Mouse (Mus musculus): ENCODE results near the gene Olfr1198. TPM values are rescaled to one million over a fixed set of nuclear protein-coding genes. Genes with fewer than 3 reads are reported as not detected.

Gene Olfr1198
- total RNA-seq (2023; ENCODE audit: inconsistent age) = not detected in 4 replicates

GRCm38 (mm10) chr2:88751270-88751669 lies at the start of gene Olfr1198:
Gene Olfr1198 (minus strand): TSS chr2:88751370.

DNA sequence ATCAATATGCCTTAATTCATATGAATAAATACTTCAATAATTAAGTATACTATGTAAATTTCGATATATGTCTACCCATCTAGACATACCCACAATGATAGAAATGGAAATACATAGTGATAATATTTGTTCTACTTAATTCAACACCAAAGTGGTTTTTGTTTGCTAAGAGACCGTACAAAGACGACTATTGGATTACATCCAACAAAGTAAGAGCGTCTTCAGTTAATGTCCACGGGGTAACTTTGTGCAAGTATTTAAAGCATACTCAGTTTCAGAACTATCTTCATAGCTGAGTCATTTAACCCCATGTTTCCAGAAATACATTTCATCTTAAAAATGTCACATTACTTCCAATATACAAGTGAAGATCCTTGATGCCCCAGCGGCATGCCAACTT lies 41.6 kb upstream of the Olfr1198 start, which contains the start of gene Olfr1201:
Gene Olfr1201, plus strand, starts transcription at position 301 of the 400 bp plus-strand sequence.

DNA sequence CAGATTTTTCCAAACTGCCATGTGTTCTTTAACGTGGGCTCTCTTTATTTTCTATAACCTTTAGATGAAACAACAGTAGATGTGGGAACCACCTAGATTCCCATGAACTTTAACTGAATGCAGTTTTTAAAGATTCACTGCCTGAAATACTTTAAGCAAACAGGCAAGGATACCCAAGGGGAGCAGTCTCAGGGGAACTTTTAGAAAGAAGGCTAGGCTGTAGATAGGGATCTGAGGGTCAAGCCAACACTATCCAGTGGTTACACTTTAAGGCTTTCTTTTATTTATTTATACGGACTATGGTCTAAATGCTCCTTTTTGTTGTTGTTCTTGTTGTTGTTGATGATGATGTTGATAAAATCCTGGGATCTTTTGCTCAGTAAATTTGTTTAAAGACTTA lies 19.2 kb upstream of the Olfr1198 start, which contains the start of gene Olfr1200:
Gene Olfr1200, minus strand, starts transcription at position 101 of the 400 bp plus-strand sequence.

GRCm38 (mm10) chr2:88760369-88760768 lies 9.2 kb upstream of the Olfr1198 start, which contains the start of gene Olfr1199:
Gene Olfr1199 (minus strand): TSS chr2:88760469.

DNA sequence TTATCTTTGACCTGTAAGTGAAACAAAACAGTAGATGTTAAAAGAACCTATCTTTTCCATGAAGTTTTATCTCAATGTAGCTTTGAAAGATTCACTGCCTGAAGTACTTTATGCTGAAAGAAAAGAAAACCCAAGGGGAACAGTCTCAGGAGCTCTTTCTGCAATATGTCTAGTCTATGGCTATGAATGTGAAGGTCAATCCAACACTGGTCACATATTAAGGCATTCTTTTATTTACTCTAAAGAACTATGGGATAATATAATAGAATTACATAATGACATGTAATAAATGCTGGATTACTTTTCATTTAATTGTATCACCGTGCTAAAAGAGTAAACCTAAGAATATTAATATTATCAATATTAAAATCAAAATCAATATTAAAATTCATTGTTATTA lies 18.9 kb downstream of the Olfr1198 start, which contains the start of gene Olfr1197:
Gene Olfr1197, minus strand, starts transcription at position 101 of the 400 bp plus-strand sequence.

GRCm38 (mm10) chr2:88704497-88704896 lies 46.7 kb downstream of the Olfr1198 start, which contains the start of gene Olfr1196:
Gene Olfr1196 (minus strand): TSS chr2:88704597.

Other genes starting within 250 kb of the Olfr1198 start
- gene Olfr1186, start 232.8 kb downstream of the Olfr1198 start, total RNA-seq (2023; ENCODE audit: inconsistent age) = not detected in 4 replicates
- gene Olfr1188, start 194.4 kb downstream of the Olfr1198 start, total RNA-seq (2023; ENCODE audit: inconsistent age) = not detected in 4 replicates
- not detected in 4 replicates for gene Olfr1189, start 164.9 kb downstream of the Olfr1198 start, total RNA-seq (2023; ENCODE audit: inconsistent age)
- gene Olfr1191-ps1, start 110.8 kb downstream of the Olfr1198 start, total RNA-seq (2023; ENCODE audit: inconsistent age) = 0.15 to 0.26 TPM (median 0.16 TPM) in 3 of 4 replicates, not detected in the other
- not detected in 4 replicates for gene Olfr1192-ps1, start 102.9 kb downstream of the Olfr1198 start, total RNA-seq (2023; ENCODE audit: inconsistent age)
- gene Olfr1193, start 75.7 kb downstream of the Olfr1198 start, total RNA-seq (2023; ENCODE audit: inconsistent age) = not detected in 4 replicates
- gene Olfr1195, start 62.2 kb downstream of the Olfr1198 start, total RNA-seq (2023; ENCODE audit: inconsistent age) = not detected in 4 replicates
- gene Olfr1196, start 46.8 kb downstream of the Olfr1198 start, total RNA-seq (2023; ENCODE audit: inconsistent age) = not detected in 4 replicates
- not detected in 4 replicates for gene Olfr1197, start 19.0 kb downstream of the Olfr1198 start, total RNA-seq (2023; ENCODE audit: inconsistent age)
- gene Olfr1199, start 9.1 kb upstream of the Olfr1198 start, total RNA-seq (2023; ENCODE audit: inconsistent age) = not detected in 4 replicates
- not detected in 4 replicates for gene Olfr1200, start 19.1 kb upstream of the Olfr1198 start, total RNA-seq (2023; ENCODE audit: inconsistent age)
- not detected in 4 replicates for gene Olfr1201, start 41.7 kb upstream of the Olfr1198 start, total RNA-seq (2023; ENCODE audit: inconsistent age)
- not detected in 4 replicates for gene Olfr1202, start 63.1 kb upstream of the Olfr1198 start, total RNA-seq (2023; ENCODE audit: inconsistent age)
- not detected in 4 replicates for gene Olfr1205, start 78.4 kb upstream of the Olfr1198 start, total RNA-seq (2023; ENCODE audit: inconsistent age)
- not detected in 4 replicates for gene Olfr1204, start 97.9 kb upstream of the Olfr1198 start, total RNA-seq (2023; ENCODE audit: inconsistent age)
- not detected in 4 replicates for gene Olfr1206, start 111.9 kb upstream of the Olfr1198 start, total RNA-seq (2023; ENCODE audit: inconsistent age)
- gene Olfr1208, start 150.9 kb upstream of the Olfr1198 start, total RNA-seq (2023; ENCODE audit: inconsistent age) = not detected in 4 replicates
- not detected in 4 replicates for gene Olfr1209, start 163.8 kb upstream of the Olfr1198 start, total RNA-seq (2023; ENCODE audit: inconsistent age)
- not detected in 4 replicates for gene Olfr1211, start 186.7 kb upstream of the Olfr1198 start, total RNA-seq (2023; ENCODE audit: inconsistent age)
- not detected in 4 replicates for gene Olfr1212, start 202.6 kb upstream of the Olfr1198 start, total RNA-seq (2023; ENCODE audit: inconsistent age)
- not detected in 4 replicates for gene Gm13762, start 228.9 kb upstream of the Olfr1198 start, total RNA-seq (2023; ENCODE audit: inconsistent age)
- not detected in 4 replicates for gene Olfr1214, start 241.3 kb upstream of the Olfr1198 start, total RNA-seq (2023; ENCODE audit: inconsistent age)

All from B cell, adult (primary cell).